Mouse (Mus musculus): ENCODE measurements around the gene B4galt5.

DNA sequence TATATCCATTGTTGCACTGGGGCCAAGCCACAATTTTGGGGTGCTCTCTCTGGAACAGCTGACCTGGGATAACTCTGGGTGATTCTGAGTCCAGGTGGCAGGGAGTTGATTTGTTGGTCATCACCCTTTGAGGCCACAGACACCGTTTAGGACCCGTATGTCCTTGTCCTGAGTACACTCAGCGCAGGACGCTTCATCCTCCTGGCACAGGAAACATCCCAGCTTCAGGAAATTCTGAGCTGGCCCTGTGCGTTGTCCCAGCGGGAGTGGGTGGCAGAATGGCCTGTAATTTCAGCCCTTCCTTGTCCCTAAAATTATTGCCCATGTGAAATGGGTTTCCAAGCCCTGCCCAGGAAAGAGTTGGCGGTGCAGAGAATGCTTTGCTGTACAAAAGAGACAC is 71.0 kb downstream of the B4galt5 start:
- TF ChIP-seq CTCF (IDR thresholded peaks at IDR 0.05; ENCODE audit: low read depth) (no peak), EP300 (optimal IDR thresholded peaks at IDR 0.05) (no peak)

Measured in stomach, postnatal 0 days (tissue).